Mouse (Mus musculus) adrenal gland, adult 10 weeks (tissue): ENCODE results near the gene Mcub. TPM values are rescaled to one million over a fixed set of nuclear protein-coding genes. Genes with fewer than 3 reads are reported as not detected.

Experiments
- polyA plus RNA-seq: library from polyadenylated mRNA; stranded (reverse); fragments of 350-450 nt; fragmentation: Illumina TruSeq; extraction: RNeasy Lipid Tissue Mini Kit (QIAGEN cat#74804); gene quantifications from one replicate; pipeline ENCODE4 v1.2.3, GENCODE M21; 2014; ENCODE audit warnings: low read depth, low replicate concordance

Gene Mcub
- 18.7 TPM for polyA plus RNA-seq

GRCm38 (mm10) chr3:129969432-129970395, at the start of gene Mcub:
Gene Mcub (minus strand): TSS chr3:129970206.

GRCm38 (mm10) chr3:129901271-129901809, 68.7 kb downstream of the Mcub start, which contains the start of gene Casp6:
Gene Casp6 (plus strand): TSS chr3:129901425.

GRCm38 (mm10) chr3:129878405-129879021, 91.5 kb downstream of the Mcub start, which contains the start of gene Pla2g12a:
Gene Pla2g12a (plus strand): TSS chr3:129878606.

Other genes with a start within 250 kb of the Mcub start
- 0.99 TPM for gene Egf, start 214.9 kb downstream of the Mcub start, polyA plus RNA-seq
- not detected for gene Lrit3, start 166.2 kb downstream of the Mcub start, polyA plus RNA-seq
- gene Rrh, start 147.6 kb downstream of the Mcub start, polyA plus RNA-seq: not detected
- gene Gar1, start 138.8 kb downstream of the Mcub start, polyA plus RNA-seq: 63.6 TPM
- not detected for gene Cfi, start 134.3 kb downstream of the Mcub start, polyA plus RNA-seq
- gene Pla2g12a, start 91.6 kb downstream of the Mcub start, polyA plus RNA-seq: 41.8 TPM
- 52.0 TPM for gene Casp6, start 68.8 kb downstream of the Mcub start, polyA plus RNA-seq
- gene Sec24b, start 91.3 kb upstream of the Mcub start, polyA plus RNA-seq: 52.7 TPM
- 7.5 TPM for gene Col25a1, start 161.3 kb upstream of the Mcub start, polyA plus RNA-seq